Mouse (Mus musculus) cerebellum, adult 2 months (tissue): ENCODE results near the gene Unc50. TPM values are rescaled to one million over a fixed set of nuclear protein-coding genes. Genes with fewer than 3 reads are reported as not detected.

ENCODE experiments used
- DNase-seq, 2 experiments: peaks; one replicate each; pipeline ENCODE4 v3.0.0; 2021
- H3K27ac ChIP-seq: fragments of 200-500 bp; 2 replicates; pipeline ENCODE4 v1.5.1; 2012; ENCODE audit warnings: low read length, control low read depth, inconsistent platforms; ENCODE audit not compliant: insufficient read depth
- H3K27me3 ChIP-seq: fragments of 200-500 bp; 2 replicates; pipeline ENCODE4 v1.6.1; 2012; ENCODE audit warnings: inconsistent platforms, mild to moderate bottlenecking, low read length, moderate library complexity; ENCODE audit not compliant: control insufficient read depth, insufficient read depth
- H3K4me1 ChIP-seq: fragments of 200-500 bp; 2 replicates; pipeline ENCODE4 v1.6.1; 2011; ENCODE audit warnings: low read length; ENCODE audit not compliant: control insufficient read depth, insufficient read depth
- H3K4me3 ChIP-seq: fragments of 200-500 bp; replicated peaks from 2 replicates; pipeline ENCODE3; 2011; ENCODE audit warnings: mild to moderate bottlenecking, low read depth, low read length, control low read depth; ENCODE audit not compliant: insufficient read depth
- CTCF ChIP-seq: fragments of 200-500 bp; IDR thresholded peaks from 2 replicates; pipeline ENCODE4 v1.5.1; 2011; ENCODE audit warnings: low read depth, mild to moderate bottlenecking, control low read depth, low read length, moderate library complexity, borderline replicate concordance; ENCODE audit not compliant: insufficient read depth
- POLR2A ChIP-seq: fragments of 200-500 bp; IDR thresholded peaks from 2 replicates; pipeline ENCODE4 v1.6.1; 2011; ENCODE audit warnings: low read length, control low read depth, borderline replicate concordance; ENCODE audit not compliant: insufficient read depth
- WGBS: fragments of 180-500 bp; shearing (Covaris S2); methylation state at CpG from one replicate; pipeline ENCODE4 v1.1.7; 2018; 5-methylcytosine and 5-hydroxymethylcytosine counted together
- polyA plus RNA-seq: library from polyadenylated mRNA; depleted of rRNA; stranded (reverse); fragments of >200 nt; gene quantifications from 2 replicates; pipeline ENCODE4 v1.2.3, GENCODE M21; 2012; rRNA removed

Unc50 gene
- polyA plus RNA-seq, 1 experiment = 96.5 TPM

- TF ChIP-seq CTCF = no peak
- no peak for TF ChIP-seq POLR2A
- 94% methylated on average over 6 of the region's 6 CpGs for WGBS
- DNase-seq = no peak
- no peak overlapping the region for H3K27ac ChIP-seq
- peaks cover 6% of the 10 kb centered on the region for H3K4me1 ChIP-seq
- H3K4me3 ChIP-seq = no peak overlapping the region
- no peaks in the 10 kb centered on the region for H3K27me3 ChIP-seq
Measured at GRCm38 (mm10) chr1:37480731-37481130, 50.8 kb downstream of the Unc50 start.

GRCm38 (mm10) chr1:37481331-37481730, 51.4 kb downstream of the Unc50 start:
- Histone ChIP-seq H3K27ac (no peak overlapping the region), H3K27me3 (no peaks in the 10 kb centered on the region), H3K4me1 (peaks cover 6% of the 10 kb centered on the region), H3K4me3 (no peak overlapping the region)
- 95% methylated on average over 2 of the region's 2 CpGs for WGBS
- TF ChIP-seq CTCF = no peak
- no peak for TF ChIP-seq POLR2A
- DNase-seq = no peak

GRCm38 (mm10) chr1:37484612-37485011, 54.7 kb downstream of the Unc50 start:
- WGBS = 94% methylated on average over 4 of the region's 4 CpGs
- H3K4me3 ChIP-seq = no peak overlapping the region
- no peak for DNase-seq
- TF ChIP-seq CTCF = no peak
- TF ChIP-seq POLR2A = no peak
- no peak overlapping the region for H3K27ac ChIP-seq
- no peaks in the 10 kb centered on the region for H3K27me3 ChIP-seq
- H3K4me1 ChIP-seq = no peaks in the 10 kb centered on the region

GRCm38 (mm10) chr1:37486439-37486838, 56.5 kb downstream of the Unc50 start:
- TF ChIP-seq POLR2A (no peak), CTCF (no peak)

GRCm38 (mm10) chr1:37486994-37487393, 57.1 kb downstream of the Unc50 start:
- DNase-seq = no peak
- no peaks in the 10 kb centered on the region for H3K4me1 ChIP-seq
- 78% methylated on average over 3 of the region's 3 CpGs for WGBS
- H3K27me3 ChIP-seq = no peaks in the 10 kb centered on the region
- H3K4me3 ChIP-seq = no peak overlapping the region
- TF ChIP-seq POLR2A = no peak
- no peak for TF ChIP-seq CTCF
- H3K27ac ChIP-seq = no peak overlapping the region

More at GRCm38 (mm10) chr1:37486439-37486838, 56.5 kb downstream of the Unc50 start:
- WGBS = 98% methylated on average over 1 of the region's 1 CpGs
- DNase-seq = no peak
- Histone ChIP-seq H3K4me1 (no peaks in the 10 kb centered on the region), H3K4me3 (no peak overlapping the region), H3K27me3 (no peaks in the 10 kb centered on the region), H3K27ac (no peak overlapping the region)

- DNase-seq = no peak
- Histone ChIP-seq H3K4me1 (no peaks in the 10 kb centered on the region), H3K4me3 (no peak overlapping the region), H3K27ac (no peak overlapping the region), H3K27me3 (no peaks in the 10 kb centered on the region)
- TF ChIP-seq CTCF (no peak), POLR2A (no peak)
- WGBS = 83% methylated on average over 12 of the region's 12 CpGs
Measured at GRCm38 (mm10) chr1:37488531-37488930, 58.6 kb downstream of the Unc50 start.

Other genes starting within 250 kb of the Unc50 start
- gene Cnga3, start 215.7 kb upstream of the Unc50 start, polyA plus RNA-seq = 0.06 and 0.10 TPM in 2 replicates
- 94.2 and 98.5 TPM in 2 replicates for gene Inpp4a, start 130.3 kb upstream of the Unc50 start, polyA plus RNA-seq
- 50.3 and 53.0 TPM in 2 replicates for gene Coa5, start within 50 bp of the Unc50 start, polyA plus RNA-seq
- gene Mgat4a, start 110.9 kb downstream of the Unc50 start, polyA plus RNA-seq = 16.3 and 16.8 TPM in 2 replicates